Mouse (Mus musculus) layer of hippocampus, postnatal 10 days (tissue): ENCODE results near the gene Igflr1. TPM values are rescaled to one million over a fixed set of nuclear protein-coding genes. Genes with fewer than 3 reads are reported as not detected.
A peak's percentile ranks its signal among the peaks of the same experiment; 100 is the strongest.

Experiments
- DNase-seq, 2 experiments: peaks; one replicate each; pipeline ENCODE4 v3.0.0; 2021; ENCODE audit warnings: low spot score in 2 of 2
- microRNA-seq, 2 experiments: library from miRNA; unstranded; fragments of <30 nt; microRNA quantifications; one replicate each; pipeline ENCODE4 v1.2.0; 2021
- total RNA-seq, 2 experiments: library from RNA; stranded (reverse); gene quantifications; 2 replicates each; pipeline ENCODE4 v1.2.3; 2021

Gene Igflr1
- total RNA-seq, 2 experiments from 2014 or later: 2.4 to 2.8 TPM

GRCm38 (mm10) chr7:30610043-30610442 is 44.8 kb downstream of the Igflr1 start:
- no peak for DNase-seq

GRCm38 (mm10) chr7:30612654-30613402 is 47.6 kb downstream of the Igflr1 start, which contains the start of gene Upk1a:
Gene Upk1a, minus strand, starts transcription at chr7:30612847.
- no peak for DNase-seq

- peak; percentile 55 to 72 for DNase-seq
These were observed 48.4 kb downstream of the Igflr1 start for GRCm38 (mm10) chr7:30613529-30614112.

- no peak for DNase-seq
These were observed 49.2 kb downstream of the Igflr1 start for GRCm38 (mm10) chr7:30614454-30614853.

GRCm38 (mm10) chr7:30615049-30615760 is 50.0 kb downstream of the Igflr1 start:
- DNase-seq: no peak

Small RNAs within 50 kb of the gene (microRNA-seq; reads per million reads assigned to microRNA genes)
- gene Gm38670 (0 to 0.45 reads per million in 2 experiments), gene Mir3569 (0.67 to 0.98 reads per million in 2 experiments)

Other genes with a start within 250 kb of the Igflr1 start
- gene E130208F15Rik, start 243.7 kb upstream of the Igflr1 start, total RNA-seq: under 1 TPM; 0.48 to 0.69 TPM
- 1 to 10 TPM; 7.8 to 9.4 TPM for gene Sdhaf1, start 241.5 kb upstream of the Igflr1 start, total RNA-seq
- 10 to 100 TPM; 42.8 to 43.6 TPM for gene Lrfn3, start 202.7 kb upstream of the Igflr1 start, total RNA-seq
- 10 to 100 TPM; 21.9 to 24.0 TPM for gene Tyrobp, start 151.7 kb upstream of the Igflr1 start, total RNA-seq
- gene Hcst, start 145.6 kb upstream of the Igflr1 start, total RNA-seq: 1 to 10 TPM in 1 of 2 experiments, under 1 TPM in 1; 0.91 to 1.8 TPM
- gene Nfkbid, start 143.7 kb upstream of the Igflr1 start, total RNA-seq: 1 to 10 TPM; 2.2 to 3.0 TPM
- 100 to 1,000 TPM; 831 to 849 TPM for gene Aplp1, start 119.9 kb upstream of the Igflr1 start, total RNA-seq
- 1 to 10 TPM; 3.9 to 5.3 TPM for gene Kirrel2, start 107.7 kb upstream of the Igflr1 start, total RNA-seq
- gene Nphs1, start 107.1 kb upstream of the Igflr1 start, total RNA-seq: under 1 TPM; 0.55 to 0.62 TPM
- gene Prodh2, start 71.8 kb upstream of the Igflr1 start, total RNA-seq: under 1 TPM in 1 of 2 experiments, not detected in 1; 0.69 TPM
- 100 to 1,000 TPM; 218 to 232 TPM for gene Arhgap33, start 30.4 kb upstream of the Igflr1 start, total RNA-seq
- gene Hspb6, start 13.2 kb upstream of the Igflr1 start, total RNA-seq: 1 to 10 TPM; 5.3 to 5.6 TPM
- 1 to 10 TPM; 3.4 to 4.4 TPM for gene Proser3, start 13.1 kb upstream of the Igflr1 start, total RNA-seq
- 10 to 100 TPM; 28.2 to 36.6 TPM for gene Lin37, start 5.6 kb upstream of the Igflr1 start, total RNA-seq
- gene U2af1l4, start 2.1 kb upstream of the Igflr1 start, total RNA-seq: 10 to 100 TPM; 49.4 to 52.5 TPM
- 1 to 10 TPM; 4.8 to 5.8 TPM for gene Gm49396, start 2.1 kb upstream of the Igflr1 start, total RNA-seq
- gene Psenen, start 1.8 kb upstream of the Igflr1 start, total RNA-seq: 10 to 100 TPM; 79.4 to 87.1 TPM
- gene Kmt2b, start 23.3 kb downstream of the Igflr1 start, total RNA-seq: 10 to 100 TPM; 57.8 to 59.8 TPM
- gene Zbtb32, start 33.5 kb downstream of the Igflr1 start, total RNA-seq: not detected
- gene Upk1a, start 47.4 kb downstream of the Igflr1 start, total RNA-seq: under 1 TPM; 0.22 to 0.34 TPM
- gene Cox6b1, start 60.7 kb downstream of the Igflr1 start, total RNA-seq: 100 to 1,000 TPM; 719 to 852 TPM
- gene Etv2, start 70.4 kb downstream of the Igflr1 start, total RNA-seq: not detected
- gene Rbm42, start 84.9 kb downstream of the Igflr1 start, total RNA-seq: 10 to 100 TPM; 75.3 to 79.9 TPM
- 1 to 10 TPM; 7.0 to 7.4 TPM for gene Haus5, start 99.6 kb downstream of the Igflr1 start, total RNA-seq
- not detected for gene Pmis2, start 106.2 kb downstream of the Igflr1 start, total RNA-seq
- not detected for gene 2200002J24Rik, start 133.5 kb downstream of the Igflr1 start, total RNA-seq
- gene Atp4a, start 146.8 kb downstream of the Igflr1 start, total RNA-seq: 1 to 10 TPM; 3.1 to 3.8 TPM
- 100 to 1,000 TPM; 117 to 141 TPM for gene Tmem147, start 164.1 kb downstream of the Igflr1 start, total RNA-seq
- gene Gapdhs, start 178.3 kb downstream of the Igflr1 start, total RNA-seq: not detected
- gene Sbsn, start 186.0 kb downstream of the Igflr1 start, total RNA-seq: 10 to 100 TPM in 1 of 2 experiments, 1 to 10 TPM in 1; 7.7 to 10.4 TPM
- gene Dmkn, start 198.3 kb downstream of the Igflr1 start, total RNA-seq: 1 to 10 TPM; 1.2 to 1.5 TPM
- gene Krtdap, start 222.5 kb downstream of the Igflr1 start, total RNA-seq: not detected